Mouse (Mus musculus) spleen, postnatal 36 days (tissue): Measurements from ENCODE around the gene Nup85.

Experiments
- DNase-seq, 2 experiments: peaks; one replicate each; pipeline ENCODE4 v3.0.0; 2022; ENCODE audit warnings: low spot score in 2 of 2, mixed read lengths in 1 of 2

Gene Nup85

GRCm38 (mm10) chr11:115582913-115583606 is 18.8 kb downstream of the Nup85 start:
- DNase-seq = no peak

- DNase-seq = no peak
Observed at GRCm38 (mm10) chr11:115584376-115585073, 20.3 kb downstream of the Nup85 start.

GRCm38 (mm10) chr11:115585573-115586100 is 21.4 kb downstream of the Nup85 start:
- no peak for DNase-seq

GRCm38 (mm10) chr11:115586403-115586802 is 22.2 kb downstream of the Nup85 start:
- no peak for DNase-seq

- no peak for DNase-seq
Observed at GRCm38 (mm10) chr11:115587984-115588383, 23.8 kb downstream of the Nup85 start.

GRCm38 (mm10) chr11:115590526-115591075 is 26.4 kb downstream of the Nup85 start:
- no peak for DNase-seq

- no peak for DNase-seq
Observed at GRCm38 (mm10) chr11:115595209-115595608, 31.0 kb downstream of the Nup85 start.

GRCm38 (mm10) chr11:115598309-115598708 is 34.1 kb downstream of the Nup85 start:
- DNase-seq = no peak

- no peak for DNase-seq
Observed at GRCm38 (mm10) chr11:115599722-115600121, 35.5 kb downstream of the Nup85 start.

- peak; percentile 32 to 40 for DNase-seq
Observed at GRCm38 (mm10) chr11:115600743-115601142, 36.5 kb downstream of the Nup85 start.

- DNase-seq = peak in 1 of 2 experiments; percentile 29
Observed at GRCm38 (mm10) chr11:115601174-115601573, 36.9 kb downstream of the Nup85 start.

GRCm38 (mm10) chr11:115603128-115603475 is 38.9 kb downstream of the Nup85 start:
- no peak for DNase-seq

- peak; percentile 93 for DNase-seq
Observed at GRCm38 (mm10) chr11:115603476-115604303, 39.5 kb downstream of the Nup85 start, which contains the start of the genes Mrps7 and Gga3. Mrps7 (plus strand) TSS chr11:115603925. Gga3 (minus strand) TSS chr11:115604051.

- DNase-seq = peak in 1 of 2 experiments; percentile 30
Observed at GRCm38 (mm10) chr11:115604304-115604696, 40.1 kb downstream of the Nup85 start.

GRCm38 (mm10) chr11:115606733-115607132 is 42.5 kb downstream of the Nup85 start:
- no peak for DNase-seq

- DNase-seq = no peak
Observed at GRCm38 (mm10) chr11:115608421-115609399, 44.5 kb downstream of the Nup85 start.

- no peak for DNase-seq
Observed at GRCm38 (mm10) chr11:115609576-115609975, 45.3 kb downstream of the Nup85 start.

- no peak for DNase-seq
Observed at GRCm38 (mm10) chr11:115611173-115611572, 46.9 kb downstream of the Nup85 start.

- DNase-seq = peak; percentile 51 to 70
Observed at GRCm38 (mm10) chr11:115612059-115612409, 47.8 kb downstream of the Nup85 start.

GRCm38 (mm10) chr11:115612410-115613137 is 48.3 kb downstream of the Nup85 start, which contains the start of gene Mif4gd:
Mif4gd (minus strand) TSS chr11:115612969.
- DNase-seq = peak; percentile 95 to 96
